Mouse (Mus musculus) testis, adult 2 months (tissue): Measurements from ENCODE around the gene Rbm6. TPM values are rescaled to one million over a fixed set of nuclear protein-coding genes. Genes with fewer than 3 reads are reported as not detected.

ENCODE experiments used
- H3K27ac ChIP-seq: fragments of 200-500 bp; 2 replicates; pipeline ENCODE4 v1.5.1; 2012; ENCODE audit warnings: low read depth, low read length; ENCODE audit not compliant: control insufficient read depth, insufficient read depth
- H3K27me3 ChIP-seq: fragments of 200-500 bp; 2 replicates; pipeline ENCODE4 v1.6.1; 2012; ENCODE audit warnings: mild to moderate bottlenecking, low read length, moderate library complexity; ENCODE audit not compliant: control insufficient read depth, insufficient read depth
- H3K36me3 ChIP-seq: fragments of 200-500 bp; 2 replicates; pipeline ENCODE4 v1.6.1; 2012; ENCODE audit warnings: mild to moderate bottlenecking, low read length; ENCODE audit not compliant: control insufficient read depth, insufficient read depth
- H3K4me1 ChIP-seq: fragments of 200-500 bp; 2 replicates; pipeline ENCODE4 v1.6.1; 2012; ENCODE audit warnings: low read length; ENCODE audit not compliant: control insufficient read depth, insufficient read depth
- H3K4me3 ChIP-seq: fragments of 200-500 bp; 2 replicates; pipeline ENCODE4 v1.5.1; 2012; ENCODE audit warnings: low read depth, mild to moderate bottlenecking, low read length, moderate library complexity, mixed read lengths; ENCODE audit not compliant: control insufficient read depth
- CTCF ChIP-seq: fragments of 200-500 bp; IDR thresholded peaks from 2 replicates; pipeline ENCODE4 v1.5.1; 2012; ENCODE audit warnings: low read depth, mild to moderate bottlenecking, inconsistent platforms, low read length, moderate library complexity; ENCODE audit not compliant: control insufficient read depth, insufficient read depth, insufficient replicate concordance
- POLR2A ChIP-seq: fragments of 200-500 bp; IDR thresholded peaks from 2 replicates; pipeline ENCODE4 v1.6.1; 2012; ENCODE audit warnings: low read depth, mild to moderate bottlenecking, inconsistent platforms, low read length, moderate library complexity; ENCODE audit not compliant: control insufficient read depth
- polyA plus RNA-seq: library from polyadenylated mRNA; depleted of rRNA; stranded (reverse); fragments of >200 nt; gene quantifications from 2 replicates; pipeline ENCODE4 v1.2.3, GENCODE M21; 2012; rRNA removed

The Rbm6 gene
- polyA plus RNA-seq, 1 experiment, result 28.1 TPM

DNA sequence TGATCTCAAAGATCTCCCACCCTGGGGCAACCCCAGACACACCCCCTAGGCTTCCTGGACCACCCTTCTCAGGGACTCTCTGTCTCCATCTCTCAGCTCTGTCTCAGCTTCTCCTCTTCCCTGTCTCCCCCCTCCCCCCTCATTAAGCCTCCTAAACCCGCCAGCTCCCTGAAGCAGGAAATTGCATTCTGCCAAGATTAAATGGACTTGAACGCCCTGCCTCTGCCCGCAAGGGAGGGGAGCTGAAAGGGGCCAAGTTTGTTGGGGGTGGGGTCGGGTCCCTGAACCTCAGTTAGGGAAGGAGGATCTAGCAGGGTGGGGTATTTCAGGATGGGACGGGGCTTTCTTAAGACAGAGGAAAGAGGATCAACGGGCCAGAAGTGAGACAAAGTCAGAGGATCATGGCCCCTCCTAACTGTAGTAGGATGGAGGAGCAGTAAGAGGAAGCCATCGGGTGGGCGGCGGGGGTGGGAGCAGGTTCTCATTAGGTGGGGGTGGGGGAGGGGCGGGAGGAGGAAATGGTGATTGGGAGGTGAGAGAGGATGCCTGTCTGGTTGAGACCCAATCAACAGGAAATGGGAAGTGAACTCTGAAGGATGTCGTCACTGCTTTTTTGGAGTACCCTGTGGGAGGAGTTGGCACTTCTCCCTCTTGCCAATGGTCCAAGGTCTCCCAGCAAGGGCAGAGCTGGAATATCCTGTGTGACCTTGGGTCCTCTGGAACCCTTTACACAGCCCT lies 149.1 kb downstream of the Rbm6 start:
- peaks cover 7% of the 10 kb centered on the region for H3K4me1 ChIP-seq

More for the DNA sequence above, 149.1 kb downstream of the Rbm6 start:
- TF ChIP-seq POLR2A (no peak), CTCF (no peak)
- Histone ChIP-seq H3K27ac (no peak overlapping the region), H3K36me3 (no peaks in the 10 kb centered on the region), H3K4me3 (no peak overlapping the region), H3K27me3 (no peaks in the 10 kb centered on the region)

Other genes with a start within 250 kb of the Rbm6 start
- 87.7 and 103 TPM in 2 replicates for gene Gnai2, start 237.9 kb downstream of the Rbm6 start, polyA plus RNA-seq
- gene Slc38a3, start 203.7 kb downstream of the Rbm6 start, polyA plus RNA-seq, result 0.10 and 0.32 TPM in 2 replicates
- gene Gnat1, start 193.5 kb downstream of the Rbm6 start, polyA plus RNA-seq, result 0.05 and 0.12 TPM in 2 replicates
- 9.9 and 12.0 TPM in 2 replicates for gene Sema3f, start 162.8 kb downstream of the Rbm6 start, polyA plus RNA-seq
- gene Rbm5, start 102.2 kb downstream of the Rbm6 start, polyA plus RNA-seq, result 52.0 and 57.8 TPM in 2 replicates
- gene Mon1a, start 14.9 kb upstream of the Rbm6 start, polyA plus RNA-seq, result 14.1 and 14.9 TPM in 2 replicates
- gene Mst1r, start 33.6 kb upstream of the Rbm6 start, polyA plus RNA-seq, result 4.3 and 4.6 TPM in 2 replicates
- gene Actl11, start 55.2 kb upstream of the Rbm6 start, polyA plus RNA-seq, result 360 and 372 TPM in 2 replicates
- gene Camkv, start 62.4 kb upstream of the Rbm6 start, polyA plus RNA-seq, result 6.5 and 6.6 TPM in 2 replicates
- 3.4 and 4.1 TPM in 2 replicates for gene Traip, start 76.9 kb upstream of the Rbm6 start, polyA plus RNA-seq
- gene Uba7, start 102.3 kb upstream of the Rbm6 start, polyA plus RNA-seq, result 2.0 and 3.5 TPM in 2 replicates
- not detected in 2 replicates for gene Gm20661, start 109.8 kb upstream of the Rbm6 start, polyA plus RNA-seq
- gene Inka1, start 112.6 kb upstream of the Rbm6 start, polyA plus RNA-seq, result 0.57 and 1.2 TPM in 2 replicates
- gene Cdhr4, start 119.3 kb upstream of the Rbm6 start, polyA plus RNA-seq, result 387 and 461 TPM in 2 replicates
- gene Gm20662, start 123.1 kb upstream of the Rbm6 start, polyA plus RNA-seq, result 282 and 285 TPM in 2 replicates
- gene Ip6k1, start 129.3 kb upstream of the Rbm6 start, polyA plus RNA-seq, result 247 and 280 TPM in 2 replicates
- gene Gmppb, start 176.0 kb upstream of the Rbm6 start, polyA plus RNA-seq, result 21.5 and 21.6 TPM in 2 replicates
- gene Amigo3, start 179.9 kb upstream of the Rbm6 start, polyA plus RNA-seq, result 1.3 and 1.4 TPM in 2 replicates
- 0.59 and 0.90 TPM in 2 replicates for gene Mst1, start 207.2 kb upstream of the Rbm6 start, polyA plus RNA-seq
- 82.8 and 86.7 TPM in 2 replicates for gene Rnf123, start 210.1 kb upstream of the Rbm6 start, polyA plus RNA-seq
- gene Apeh, start 221.4 kb upstream of the Rbm6 start, polyA plus RNA-seq, result 19.2 and 21.2 TPM in 2 replicates